Mouse (Mus musculus): ENCODE results near the gene Gamt. TPM values are rescaled to one million over a fixed set of nuclear protein-coding genes. Genes with fewer than 3 reads are reported as not detected.
"Not testable (repeated sequence)": the region's sequence is repeated elsewhere in the genome, so short reads cannot be mapped to it uniquely, and the experiment has no call there.

The Gamt gene
- polyA plus RNA-seq, 1 experiment: 19.7 TPM

- WGBS: 94% methylated on average over 11 of the region's 11 CpGs
- Histone ChIP-seq H3K27ac (ENCODE audit: insufficient read depth, low read length) (no peak overlapping the region), H3K4me1 (ENCODE audit: control insufficient read depth, insufficient read depth, insufficient read length) (peaks cover 4% of the 10 kb centered on the region; the same call in 1 of the 2 replicates), H3K4me3 (ENCODE audit: extremely low read depth, insufficient read depth, insufficient read length) (no peak overlapping the region), H3K36me3 (ENCODE audit: control insufficient read depth, insufficient read depth, low read length) (peaks cover 30% of the 10 kb centered on the region), H3K27me3 (ENCODE audit: control insufficient read depth, insufficient read depth, low read length) (no peaks in the 10 kb centered on the region)
- DNase-seq (ENCODE audit: low read depth in 1 of 2, low spot score in 2 of 2): no peak
- TF ChIP-seq CTCF (IDR thresholded peaks at IDR 0.05; ENCODE audit: extremely low read depth, insufficient read depth, insufficient read length, insufficient replicate concordance): no peak
- no peak for TF ChIP-seq POLR2A (IDR thresholded peaks at IDR 0.05; ENCODE audit: low read depth, low read length)
These were observed 8.1 kb downstream of the Gamt start for GRCm38 (mm10) chr10:80252493-80253274.

- no peaks in the 10 kb centered on the region for H3K27me3 ChIP-seq (ENCODE audit: control insufficient read depth, insufficient read depth, low read length)
- H3K36me3 ChIP-seq (ENCODE audit: control insufficient read depth, insufficient read depth, low read length): peaks cover 28% of the 10 kb centered on the region
These were observed 8.8 kb downstream of the Gamt start for GRCm38 (mm10) chr10:80252011-80252410.

GRCm38 (mm10) chr10:80250573-80250972 is 10.2 kb downstream of the Gamt start:
- DNase-seq (ENCODE audit: low read depth in 1 of 2, low spot score in 2 of 2): no peak
- peaks cover 17% of the 10 kb centered on the region for H3K36me3 ChIP-seq (ENCODE audit: control insufficient read depth, insufficient read depth, low read length)
- H3K27me3 ChIP-seq (ENCODE audit: control insufficient read depth, insufficient read depth, low read length): no peaks in the 10 kb centered on the region
- no peak for TF ChIP-seq POLR2A (IDR thresholded peaks at IDR 0.05; ENCODE audit: low read depth, low read length)
- TF ChIP-seq CTCF (IDR thresholded peaks at IDR 0.05; ENCODE audit: extremely low read depth, insufficient read depth, insufficient read length, insufficient replicate concordance): no peak
- H3K27ac ChIP-seq (ENCODE audit: insufficient read depth, low read length): no peak overlapping the region
- H3K4me1 ChIP-seq (ENCODE audit: control insufficient read depth, insufficient read depth, insufficient read length): peaks cover 4% of the 10 kb centered on the region; the same call in 1 of the 2 replicates
- WGBS: 87% methylated on average over 4 of the region's 4 CpGs
- no peak overlapping the region for H3K4me3 ChIP-seq (ENCODE audit: extremely low read depth, insufficient read depth, insufficient read length)

More at GRCm38 (mm10) chr10:80252011-80252410, 8.8 kb downstream of the Gamt start:
- no peak for DNase-seq (ENCODE audit: low read depth in 1 of 2, low spot score in 2 of 2)
- H3K4me1 ChIP-seq (ENCODE audit: control insufficient read depth, insufficient read depth, insufficient read length): peaks cover 4% of the 10 kb centered on the region; the same call in 1 of the 2 replicates
- TF ChIP-seq POLR2A (IDR thresholded peaks at IDR 0.05; ENCODE audit: low read depth, low read length): no peak
- no peak for TF ChIP-seq CTCF (IDR thresholded peaks at IDR 0.05; ENCODE audit: extremely low read depth, insufficient read depth, insufficient read length, insufficient replicate concordance)
- H3K4me3 ChIP-seq (ENCODE audit: extremely low read depth, insufficient read depth, insufficient read length): no peak overlapping the region
- H3K27ac ChIP-seq (ENCODE audit: insufficient read depth, low read length): no peak overlapping the region

- Histone ChIP-seq H3K36me3 (ENCODE audit: control insufficient read depth, insufficient read depth, low read length) (peaks cover 14% of the 10 kb centered on the region), H3K4me1 (ENCODE audit: control insufficient read depth, insufficient read depth, insufficient read length) (peaks cover 4% of the 10 kb centered on the region; the same call in 1 of the 2 replicates), H3K27me3 (ENCODE audit: control insufficient read depth, insufficient read depth, low read length) (no peaks in the 10 kb centered on the region), H3K27ac (ENCODE audit: insufficient read depth, low read length) (no peak overlapping the region), H3K4me3 (ENCODE audit: extremely low read depth, insufficient read depth, insufficient read length) (peak overlapping the region; percentile 88)
- WGBS: 32% methylated on average over 2 of the region's 2 CpGs
- no peak for DNase-seq (ENCODE audit: low read depth in 1 of 2, low spot score in 2 of 2)
- no peak for TF ChIP-seq POLR2A (IDR thresholded peaks at IDR 0.05; ENCODE audit: low read depth, low read length)
- TF ChIP-seq CTCF (IDR thresholded peaks at IDR 0.05; ENCODE audit: extremely low read depth, insufficient read depth, insufficient read length, insufficient replicate concordance): no peak
These were observed 10.8 kb downstream of the Gamt start for GRCm38 (mm10) chr10:80250059-80250458.

- peak within 1 kb of the TSS; percentile 90 for H3K27ac ChIP-seq (ENCODE audit: insufficient read depth, low read length)
- under 1% methylated on average over 53 of the region's 53 CpGs for WGBS
- peak; percentile 88 to 95 for DNase-seq (ENCODE audit: low read depth in 1 of 2, low spot score in 2 of 2)
- H3K4me1 ChIP-seq (ENCODE audit: control insufficient read depth, insufficient read depth, insufficient read length): peaks cover 4% of the 10 kb centered on the region; the same call in 1 of the 2 replicates
- H3K4me3 ChIP-seq (ENCODE audit: extremely low read depth, insufficient read depth, insufficient read length): peak within 1 kb of the TSS; percentile 88
- no peaks in the 10 kb centered on the region for H3K27me3 ChIP-seq (ENCODE audit: control insufficient read depth, insufficient read depth, low read length)
- TF ChIP-seq CTCF (IDR thresholded peaks at IDR 0.05; ENCODE audit: extremely low read depth, insufficient read depth, insufficient read length, insufficient replicate concordance) (no peak), POLR2A (IDR thresholded peaks at IDR 0.05; ENCODE audit: low read depth, low read length) (peak; percentile 87)
- H3K36me3 ChIP-seq (ENCODE audit: control insufficient read depth, insufficient read depth, low read length): peaks cover 6% of the 10 kb centered on the region; the same call in 1 of the 2 replicates
These were observed 11.7 kb downstream of the Gamt start, which contains the start of gene Ndufs7 for GRCm38 (mm10) chr10:80248971-80249640. Gene Ndufs7 (plus strand): TSS chr10:80249121.

- not testable (repeated sequence) for H3K27me3 ChIP-seq (ENCODE audit: control insufficient read depth, insufficient read depth, low read length); H3K4me1 ChIP-seq (ENCODE audit: control insufficient read depth, insufficient read depth, insufficient read length); H3K36me3 ChIP-seq (ENCODE audit: control insufficient read depth, insufficient read depth, low read length); H3K27ac ChIP-seq (ENCODE audit: insufficient read depth, low read length); DNase-seq (ENCODE audit: low read depth in 1 of 2, low spot score in 2 of 2); H3K4me3 ChIP-seq (ENCODE audit: extremely low read depth, insufficient read depth, insufficient read length)
- WGBS: 24% methylated on average over 3 of the region's 3 CpGs
These were observed 12.4 kb downstream of the Gamt start for GRCm38 (mm10) chr10:80248437-80248836.

Measured in spleen, adult 2 months (tissue).